Mouse (Mus musculus) hindbrain, embryonic 16.5 days (tissue): ENCODE measurements at regions not wholly inside any gene's neighbourhood (a gene's known extent, or its start where the extent isn't known, plus 50 kb on each side); places are given as distances from the start of the nearest gene placed in this dataset.

ENCODE experiments used
- ATAC-seq: fragments of 200-750 bp; cut with Nextera tagmentation; 2 replicates; pipeline ENCODE4 v1.8.0; 2017; ENCODE audit warnings: moderate TSS enrichment, moderate library complexity
- H3K27ac ChIP-seq: fragments of 300-500 bp; sonication (generic); 2 replicates; pipeline ENCODE4 v1.5.1; 2014; ENCODE audit warnings: low read depth, mild to moderate bottlenecking, control low read depth, low read length, moderate library complexity
- H3K27me3 ChIP-seq: fragments of 300-500 bp; sonication (generic); replicated peaks from 2 replicates; pipeline ENCODE4 v1.6.1; 2014; ENCODE audit warnings: low read length; ENCODE audit not compliant: control insufficient read depth, insufficient read depth
- H3K36me3 ChIP-seq: fragments of 300-500 bp; sonication (generic); 2 replicates; pipeline ENCODE4 v1.6.1; 2014; ENCODE audit warnings: mild to moderate bottlenecking, low read length, moderate library complexity, mixed read lengths; ENCODE audit not compliant: control insufficient read depth, insufficient read depth
- H3K4me1 ChIP-seq: fragments of 300-500 bp; sonication (generic); 2 replicates; pipeline ENCODE4 v1.6.1; 2014; ENCODE audit warnings: low read depth, low read length; ENCODE audit not compliant: control insufficient read depth, insufficient read depth
- H3K4me2 ChIP-seq: fragments of 300-500 bp; sonication (generic); 2 replicates; pipeline ENCODE4 v1.6.1; 2014; ENCODE audit warnings: mild to moderate bottlenecking, low read length, control low read depth, moderate library complexity
- H3K4me3 ChIP-seq: fragments of 300-500 bp; sonication (generic); 2 replicates; pipeline ENCODE4 v1.5.1; 2014; ENCODE audit warnings: mild to moderate bottlenecking, low read length, control low read depth, moderate library complexity
- H3K9ac ChIP-seq: fragments of 300-500 bp; sonication (generic); 2 replicates; pipeline ENCODE4 v1.6.1; 2014; ENCODE audit warnings: low read depth, mild to moderate bottlenecking, control low read depth, low read length, moderate library complexity
- H3K9me3 ChIP-seq: fragments of 300-500 bp; sonication (generic); 2 replicates; pipeline ENCODE4 v1.6.1; 2014; ENCODE audit warnings: mild to moderate bottlenecking, low read length, moderate library complexity; ENCODE audit not compliant: control insufficient read depth
- WGBS: fragments of 180-500 bp; shearing (Covaris S2); extraction: QIAGEN DNeasy Blood & Tissue Kit; methylation state at CpG from one replicate; pipeline ENCODE4 v1.1.7; 2014; 5-methylcytosine and 5-hydroxymethylcytosine counted together

- ATAC-seq = no peak
- Histone ChIP-seq H3K4me3 (no peak overlapping the region), H3K36me3 (no peaks in the 10 kb centered on the region), H3K4me2 (no peak overlapping the region), H3K4me1 (no peaks in the 10 kb centered on the region), H3K27me3 (no peaks in the 10 kb centered on the region), H3K27ac (no peak overlapping the region), H3K9ac (no peak overlapping the region), H3K9me3 (no peaks in the 10 kb centered on the region)
- WGBS = 49% methylated on average over 9 of the region's 9 CpGs
Measured at GRCm38 (mm10) chr15:93686385-93686784, 90.7 kb upstream of the Prickle1 start.

- H3K36me3 ChIP-seq = no peaks in the 10 kb centered on the region
Measured at GRCm38 (mm10) chr15:93681602-93682001, 85.9 kb upstream of the Prickle1 start.

GRCm38 (mm10) chr15:93675624-93676023 lies 79.9 kb upstream of the Prickle1 start:
- H3K27ac ChIP-seq = no peak overlapping the region
- H3K4me3 ChIP-seq = no peak overlapping the region
- no peak overlapping the region for H3K4me2 ChIP-seq
- H3K4me1 ChIP-seq = no peaks in the 10 kb centered on the region
- no peaks in the 10 kb centered on the region for H3K9me3 ChIP-seq
- no peaks in the 10 kb centered on the region for H3K36me3 ChIP-seq
- ATAC-seq = no peak
- H3K9ac ChIP-seq = no peak overlapping the region
- WGBS = 93% methylated on average over 6 of the region's 6 CpGs
- H3K27me3 ChIP-seq = no peaks in the 10 kb centered on the region

More at GRCm38 (mm10) chr15:93681602-93682001, 85.9 kb upstream of the Prickle1 start:
- Histone ChIP-seq H3K4me1 (no peaks in the 10 kb centered on the region), H3K9me3 (no peaks in the 10 kb centered on the region), H3K4me2 (no peak overlapping the region), H3K9ac (no peak overlapping the region), H3K27me3 (no peaks in the 10 kb centered on the region), H3K27ac (no peak overlapping the region), H3K4me3 (no peak overlapping the region)
- 63% methylated on average over 4 of the region's 4 CpGs for WGBS
- no peak for ATAC-seq

GRCm38 (mm10) chr15:93673976-93674375 lies 78.3 kb upstream of the Prickle1 start:
- Histone ChIP-seq H3K36me3 (no peaks in the 10 kb centered on the region), H3K27ac (no peak overlapping the region), H3K9ac (no peak overlapping the region), H3K9me3 (no peaks in the 10 kb centered on the region), H3K4me1 (no peaks in the 10 kb centered on the region), H3K27me3 (no peaks in the 10 kb centered on the region), H3K4me3 (no peak overlapping the region), H3K4me2 (no peak overlapping the region)
- WGBS = 66% methylated on average over 10 of the region's 10 CpGs
- no peak for ATAC-seq

GRCm38 (mm10) chr15:93663876-93664275 lies 68.2 kb upstream of the Prickle1 start:
- Histone ChIP-seq H3K36me3 (no peaks in the 10 kb centered on the region), H3K9me3 (no peaks in the 10 kb centered on the region), H3K4me2 (no peak overlapping the region), H3K27ac (no peak overlapping the region), H3K4me3 (no peak overlapping the region), H3K9ac (no peak overlapping the region), H3K4me1 (no peaks in the 10 kb centered on the region), H3K27me3 (no peaks in the 10 kb centered on the region)
- ATAC-seq = no peak
- WGBS = 43% methylated on average over 5 of the region's 5 CpGs

- H3K27ac ChIP-seq = no peak overlapping the region
- no peak for ATAC-seq
- no peaks in the 10 kb centered on the region for H3K27me3 ChIP-seq
- no peak overlapping the region for H3K4me2 ChIP-seq
- no peak overlapping the region for H3K4me3 ChIP-seq
- no peaks in the 10 kb centered on the region for H3K9me3 ChIP-seq
- WGBS = 95% methylated on average over 1 of the region's 1 CpGs
- H3K36me3 ChIP-seq = no peaks in the 10 kb centered on the region
- no peaks in the 10 kb centered on the region for H3K4me1 ChIP-seq
- no peak overlapping the region for H3K9ac ChIP-seq
Measured at GRCm38 (mm10) chr15:93662601-93663000, 66.9 kb upstream of the Prickle1 start.

GRCm38 (mm10) chr15:93661801-93662200 lies 66.1 kb upstream of the Prickle1 start:
- Histone ChIP-seq H3K4me3 (no peak overlapping the region), H3K4me2 (no peak overlapping the region), H3K4me1 (no peaks in the 10 kb centered on the region), H3K9me3 (no peaks in the 10 kb centered on the region), H3K9ac (no peak overlapping the region), H3K36me3 (no peaks in the 10 kb centered on the region), H3K27me3 (no peaks in the 10 kb centered on the region), H3K27ac (no peak overlapping the region)
- ATAC-seq = no peak
- WGBS = 96% methylated on average over 2 of the region's 2 CpGs

- Histone ChIP-seq H3K9ac (no peak overlapping the region), H3K36me3 (no peaks in the 10 kb centered on the region), H3K4me2 (no peak overlapping the region), H3K9me3 (no peaks in the 10 kb centered on the region), H3K27me3 (no peaks in the 10 kb centered on the region), H3K4me1 (no peaks in the 10 kb centered on the region), H3K27ac (no peak overlapping the region), H3K4me3 (no peak overlapping the region)
- no peak for ATAC-seq
- 78% methylated on average over 14 of the region's 14 CpGs for WGBS
Measured at GRCm38 (mm10) chr15:93660952-93661648, 65.4 kb upstream of the Prickle1 start.

- H3K4me2 ChIP-seq = no peak overlapping the region
- no peak overlapping the region for H3K4me3 ChIP-seq
- H3K9ac ChIP-seq = no peak overlapping the region
- WGBS = 93% methylated on average over 6 of the region's 6 CpGs
- H3K27me3 ChIP-seq = no peaks in the 10 kb centered on the region
- no peaks in the 10 kb centered on the region for H3K36me3 ChIP-seq
- H3K27ac ChIP-seq = no peak overlapping the region
- no peaks in the 10 kb centered on the region for H3K4me1 ChIP-seq
- no peak for ATAC-seq
- no peaks in the 10 kb centered on the region for H3K9me3 ChIP-seq
Measured at GRCm38 (mm10) chr15:93657171-93657570, 61.5 kb upstream of the Prickle1 start.
